Mouse (Mus musculus): Measurements from ENCODE around the gene Dct. TPM values are rescaled to one million over a fixed set of nuclear protein-coding genes. Genes with fewer than 3 reads are reported as not detected.

Dct gene
- total RNA-seq (2023), result not detected

DNA sequence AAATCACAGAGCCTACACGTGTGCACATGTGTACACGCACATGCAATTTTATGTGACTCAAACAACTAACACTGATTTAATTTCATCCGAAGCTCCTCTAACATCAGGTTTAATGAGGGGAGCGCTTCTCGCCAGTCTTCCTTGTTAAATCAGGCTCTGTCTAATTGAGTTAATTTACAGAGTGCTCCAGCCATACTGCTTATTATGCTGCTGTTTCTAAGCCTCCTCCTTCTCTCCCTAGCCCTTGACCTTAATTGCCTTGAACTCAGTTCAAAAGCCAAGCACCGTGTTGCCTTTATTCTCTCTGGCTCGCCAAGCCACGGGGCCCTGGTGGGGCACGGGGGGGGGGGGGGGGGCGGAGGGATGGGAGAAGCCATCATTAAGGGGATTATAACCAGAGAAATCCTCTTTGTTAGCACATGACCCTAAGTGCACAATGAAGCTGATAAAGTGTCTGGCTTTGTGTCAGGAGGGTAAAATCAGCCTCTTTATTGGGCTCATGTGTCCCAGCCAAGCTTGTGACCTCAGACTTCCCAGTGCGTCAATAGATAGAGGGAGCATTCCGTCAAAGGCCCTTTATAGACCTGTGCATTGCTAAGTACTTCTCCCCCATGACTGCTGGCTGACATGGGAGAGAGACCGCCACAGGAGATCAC, at the start of gene Dct:
Gene Dct (minus strand): TSS at position 270 of the 656 bp plus-strand sequence.

Other genes with a start within 250 kb of the Dct start
- gene Tgds, start 80.5 kb upstream of the Dct start, total RNA-seq (2023), result 10 to 100 TPM; 16.9 to 19.6 TPM
- 10 to 100 TPM; 16.4 to 16.8 TPM for gene Gpr180, start 84.9 kb upstream of the Dct start, total RNA-seq (2023)
- not detected for gene Sox21, start 184.8 kb upstream of the Dct start, total RNA-seq (2023)
- not detected for gene Gm9376, start 214.7 kb upstream of the Dct start, total RNA-seq (2023)

Measured in T-cell, adult 66 days (primary cell).